Mouse (Mus musculus) fibroblast of lung, adult 2 months (primary cell): Measurements from ENCODE around the gene Ifnlr1.

ENCODE experiments used
- DNase-seq: peaks from one replicate; pipeline ENCODE4 v3.0.0-alpha.2; 2011; ENCODE audit warnings: low read depth

The Ifnlr1 gene

DNA sequence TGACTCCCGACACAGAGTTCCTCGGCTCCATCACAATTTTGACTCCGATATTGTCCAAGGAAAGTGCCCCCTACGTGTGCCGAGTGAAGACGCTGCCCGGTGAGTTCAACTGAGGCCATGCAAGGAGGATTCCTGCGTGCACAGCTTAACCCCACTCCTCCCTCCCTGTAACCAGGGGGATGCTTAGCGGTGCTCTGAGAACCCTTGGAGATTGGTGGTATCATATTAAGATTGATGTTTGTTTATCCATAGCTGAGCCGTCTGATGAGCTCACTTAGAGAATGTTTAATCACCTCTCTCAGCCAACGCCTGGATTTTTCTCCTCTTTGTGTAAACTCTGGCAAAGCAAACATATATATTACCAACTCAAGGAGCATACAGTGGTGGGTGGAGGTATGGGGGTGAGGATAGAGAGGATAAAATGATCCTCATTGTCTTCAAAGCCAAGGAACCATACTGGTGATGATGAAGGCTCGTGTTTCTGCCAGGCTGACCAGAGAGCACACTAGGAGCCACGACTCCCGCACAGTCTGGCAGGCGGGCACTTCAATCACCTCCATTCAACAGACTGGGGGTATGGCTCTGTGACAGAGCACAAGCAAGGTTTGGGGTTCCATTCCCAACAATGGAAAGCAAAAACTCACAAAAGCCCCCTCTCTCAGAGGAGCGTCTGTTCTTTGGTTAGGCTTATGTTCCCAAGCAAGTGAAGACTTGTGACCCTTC, 58.8 kb downstream of the Ifnlr1 start:
- no peak for DNase-seq

DNA sequence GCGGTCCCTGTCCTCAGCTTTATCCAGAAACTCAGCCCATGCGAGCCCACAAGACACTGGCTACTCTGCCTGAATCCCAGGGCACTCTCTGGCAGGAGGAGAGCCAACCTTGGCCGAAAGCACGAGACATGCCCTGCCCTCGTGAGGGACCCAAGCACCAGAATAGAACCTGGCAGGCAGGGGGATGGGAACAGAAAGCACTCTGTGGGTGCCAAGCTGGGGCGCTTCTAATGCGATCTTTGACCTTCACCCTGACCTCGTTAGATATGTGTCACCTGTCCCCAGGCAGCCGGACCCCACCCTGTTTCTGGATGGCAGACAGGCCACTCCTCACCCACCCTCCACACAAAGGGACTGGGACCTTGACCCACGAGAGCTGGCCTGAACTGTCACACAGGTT, 59.5 kb downstream of the Ifnlr1 start:
- no peak for DNase-seq

DNA sequence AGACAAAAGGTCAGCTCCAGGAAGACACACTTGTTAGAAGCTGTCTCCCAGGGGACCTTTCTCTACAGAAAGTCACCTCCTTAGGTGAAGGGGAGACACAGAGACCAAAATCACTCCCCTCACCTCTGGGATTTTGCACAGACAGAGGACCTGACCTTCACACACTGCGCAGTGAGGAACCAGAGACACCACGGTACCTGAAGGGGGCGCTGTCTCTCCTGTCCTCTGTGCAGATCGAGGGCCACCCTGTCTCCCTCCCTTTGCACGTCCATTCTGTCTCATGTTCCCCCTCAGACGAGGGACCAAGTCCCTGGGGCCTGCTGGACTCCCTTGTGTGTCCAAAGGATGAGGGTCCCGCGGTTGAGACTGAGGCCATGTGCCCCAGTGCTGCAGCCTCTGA, 64.8 kb downstream of the Ifnlr1 start:
- DNase-seq, result no peak

DNA sequence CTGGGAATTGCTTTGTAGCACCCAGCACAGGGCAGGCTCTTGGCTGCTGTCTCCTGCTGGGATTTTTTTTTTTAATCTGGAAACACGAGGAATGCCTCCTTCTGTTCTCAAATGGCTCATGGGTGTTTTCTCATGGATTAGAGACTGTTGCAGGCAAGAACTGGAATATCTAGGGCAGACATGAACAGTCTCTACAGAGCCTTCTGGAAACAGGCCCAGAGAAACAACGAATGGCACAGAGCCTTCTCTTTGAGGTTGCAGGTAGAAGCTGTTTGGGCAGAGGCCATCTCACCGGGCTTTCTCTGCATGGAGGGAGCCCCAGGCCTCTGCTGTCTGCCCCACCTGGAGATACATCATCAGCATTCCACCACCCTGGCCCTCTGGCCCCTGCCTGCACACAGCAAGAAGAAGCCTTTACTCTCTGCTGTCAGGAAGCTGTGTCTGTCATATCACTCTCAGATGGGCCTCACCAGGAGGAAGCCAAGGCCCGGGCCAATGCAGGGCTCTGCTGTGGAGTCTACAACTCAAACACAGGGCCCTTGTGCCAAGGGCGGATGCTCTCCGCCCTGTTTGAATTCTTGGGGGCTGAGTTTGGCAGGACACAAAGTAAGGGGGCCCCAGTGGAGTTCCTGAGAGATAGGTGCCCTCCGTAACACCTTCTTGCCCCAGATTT, 66.2 kb downstream of the Ifnlr1 start:
- no peak for DNase-seq

DNA sequence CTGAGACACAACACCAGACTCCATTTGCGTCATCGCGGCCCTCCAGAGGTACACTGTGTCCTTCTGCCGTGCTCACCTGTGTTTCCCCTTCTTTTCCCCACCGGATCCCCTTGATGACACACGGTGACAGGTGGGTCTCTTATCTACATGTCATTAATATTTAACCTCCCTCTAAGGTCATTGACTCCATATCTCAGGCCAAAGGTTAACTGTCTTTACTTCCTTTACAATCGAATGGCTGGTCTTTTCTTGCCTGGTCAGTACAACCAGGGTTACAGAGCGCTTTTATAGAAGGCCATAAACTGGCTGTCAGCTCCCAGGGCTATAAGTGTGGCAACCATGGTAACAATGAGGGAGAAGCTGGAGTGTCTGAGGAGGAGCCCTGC, 66.7 kb downstream of the Ifnlr1 start:
- no peak for DNase-seq
